Mouse (Mus musculus) CD4-positive helper T cell, adult 2 months (primary cell): Measurements from ENCODE around the gene Tfip11.

Experiments used
- DNase-seq: peaks from one replicate; pipeline ENCODE4 v3.0.0-alpha.2; 2012; ENCODE audit warnings: low read depth, missing footprints, low spot score

Gene Tfip11

DNA sequence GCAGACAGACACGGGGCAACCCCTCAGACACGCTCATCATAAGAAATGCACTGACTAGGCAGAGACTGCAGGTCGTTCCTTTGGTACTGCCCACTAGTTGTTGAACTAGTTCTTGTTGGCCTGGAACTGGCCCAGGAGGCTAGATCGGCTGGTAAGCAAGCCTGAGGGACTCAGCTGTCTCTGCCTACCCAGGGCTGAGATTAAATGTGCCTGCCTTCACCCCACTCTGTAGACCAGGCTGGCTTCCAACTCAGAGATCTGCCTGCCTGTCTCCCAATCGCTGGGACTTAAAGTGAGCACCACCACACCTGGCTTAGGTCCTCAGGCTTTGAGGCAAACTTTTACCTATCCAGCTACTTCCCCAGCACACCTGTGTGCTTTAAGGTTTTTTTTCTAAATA, 5.8 kb upstream of the Tfip11 start:
- no peak for DNase-seq

GRCm38 (mm10) chr5:112320936-112321335, 5.2 kb upstream of the Tfip11 start:
- DNase-seq = no peak

GRCm38 (mm10) chr5:112321376-112321775, 4.8 kb upstream of the Tfip11 start:
- DNase-seq = no peak

DNA sequence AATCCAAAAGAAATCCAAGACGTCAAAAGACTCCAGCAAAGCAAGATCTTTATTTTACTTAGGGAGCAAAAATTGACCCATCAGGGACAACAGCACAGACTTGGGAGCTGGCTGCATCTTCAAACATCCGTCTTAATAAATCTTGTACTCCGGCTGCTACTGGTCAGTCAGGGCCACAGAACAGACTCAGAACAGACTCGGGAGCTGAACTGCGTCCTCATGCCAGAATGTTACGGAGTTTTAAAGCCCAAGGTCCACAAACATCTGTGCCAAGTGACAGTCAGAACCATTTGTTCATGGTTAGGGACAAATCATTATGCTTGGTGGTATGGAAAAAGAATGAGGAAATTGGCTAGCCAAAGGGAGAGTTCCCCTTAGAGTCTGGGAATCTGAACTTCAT, 2.9 kb upstream of the Tfip11 start:
- DNase-seq = no peak

- DNase-seq = peak; percentile 90
Observed at GRCm38 (mm10) chr5:112324637-112325545, 1.3 kb upstream of the Tfip11 start.

DNA sequence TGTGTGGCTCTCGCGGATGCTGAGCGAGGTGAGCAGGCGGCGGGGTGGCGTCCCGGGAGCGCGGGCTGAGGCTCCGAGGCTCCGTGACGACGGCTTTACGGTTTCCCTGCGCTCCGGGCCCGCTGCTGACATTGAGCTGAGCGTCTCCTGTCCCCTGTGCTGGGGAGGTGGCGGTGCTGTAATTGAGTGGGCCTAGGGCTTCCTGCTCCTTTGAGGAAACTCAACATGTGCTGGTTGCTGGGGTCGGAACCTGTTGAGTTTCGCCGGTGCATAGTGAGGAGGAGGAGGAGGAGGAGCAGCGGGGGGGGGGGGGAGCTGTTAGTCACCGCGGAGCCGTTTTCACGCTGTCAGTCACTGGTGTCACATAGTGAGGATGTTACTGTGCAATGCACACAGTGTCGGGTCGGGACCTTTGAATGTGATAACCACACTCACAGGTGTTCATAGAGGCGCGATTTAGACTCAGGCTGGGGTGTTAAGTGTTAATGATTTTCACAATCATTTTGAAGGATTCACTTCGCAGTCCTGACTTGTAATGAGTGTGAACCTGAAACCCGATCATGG, 370 bp downstream of the Tfip11 start:
- peak; percentile 64 for DNase-seq

DNA sequence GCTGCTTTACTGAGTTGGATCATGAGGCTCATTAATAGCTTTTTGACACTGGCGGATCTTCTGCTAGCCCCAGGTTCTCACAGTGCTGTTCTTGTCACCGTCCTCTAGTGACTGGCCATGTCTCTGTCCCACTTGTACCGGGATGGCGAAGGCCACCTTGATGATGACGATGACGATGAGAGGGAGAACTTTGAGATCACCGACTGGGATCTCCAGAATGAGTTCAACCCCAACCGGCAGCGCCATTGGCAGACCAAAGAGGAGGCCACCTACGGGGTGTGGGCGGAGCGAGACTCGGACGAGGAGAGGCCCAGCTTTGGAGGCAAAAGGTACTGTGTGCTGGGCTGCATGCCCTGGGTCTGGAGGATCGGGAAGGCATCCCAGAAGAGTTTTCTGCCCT, 1.7 kb downstream of the Tfip11 start:
- no peak for DNase-seq

GRCm38 (mm10) chr5:112329805-112330564, 3.8 kb downstream of the Tfip11 start:
- no peak for DNase-seq

DNA sequence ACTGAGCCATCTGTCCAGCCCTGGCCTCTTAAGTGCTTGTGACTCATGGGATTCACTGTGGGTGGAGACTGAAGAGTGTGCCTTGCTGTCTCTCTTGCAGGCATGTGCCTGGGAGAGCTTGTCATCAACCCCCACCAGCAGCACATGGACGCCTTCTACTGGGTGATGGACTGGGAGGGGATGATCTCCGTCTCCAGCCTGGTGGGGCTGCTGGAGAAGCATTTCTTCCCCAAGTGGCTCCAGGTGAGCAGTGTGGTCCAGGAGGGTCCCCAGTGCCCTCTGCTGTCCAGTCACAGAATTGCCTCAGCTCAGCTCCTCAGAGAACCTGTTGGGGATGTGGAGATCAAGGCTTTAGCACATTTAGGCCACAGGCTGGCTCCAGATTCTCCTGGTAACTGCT, 9.3 kb downstream of the Tfip11 start:
- peak; percentile 67 for DNase-seq

DNA sequence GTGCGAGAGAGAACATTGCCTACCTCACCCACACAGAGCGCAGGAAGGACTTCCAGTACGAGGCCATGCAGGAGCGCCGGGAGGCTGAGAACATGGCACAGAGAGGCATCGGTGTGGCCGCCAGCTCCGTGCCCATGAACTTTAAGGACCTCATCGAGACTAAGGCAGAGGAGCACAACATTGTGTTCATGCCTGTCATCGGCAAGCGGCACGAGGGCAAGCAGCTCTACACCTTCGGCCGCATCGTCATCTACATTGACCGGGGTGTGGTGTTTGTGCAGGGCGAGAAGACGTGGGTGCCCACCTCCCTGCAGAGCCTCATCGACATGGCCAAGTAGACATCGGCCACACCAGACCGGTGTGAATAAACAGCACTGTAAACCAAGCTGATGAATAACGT, 10.8 kb downstream of the Tfip11 start:
- no peak for DNase-seq

- DNase-seq = no peak
Observed at GRCm38 (mm10) chr5:112339215-112339614, 13.1 kb downstream of the Tfip11 start.

DNA sequence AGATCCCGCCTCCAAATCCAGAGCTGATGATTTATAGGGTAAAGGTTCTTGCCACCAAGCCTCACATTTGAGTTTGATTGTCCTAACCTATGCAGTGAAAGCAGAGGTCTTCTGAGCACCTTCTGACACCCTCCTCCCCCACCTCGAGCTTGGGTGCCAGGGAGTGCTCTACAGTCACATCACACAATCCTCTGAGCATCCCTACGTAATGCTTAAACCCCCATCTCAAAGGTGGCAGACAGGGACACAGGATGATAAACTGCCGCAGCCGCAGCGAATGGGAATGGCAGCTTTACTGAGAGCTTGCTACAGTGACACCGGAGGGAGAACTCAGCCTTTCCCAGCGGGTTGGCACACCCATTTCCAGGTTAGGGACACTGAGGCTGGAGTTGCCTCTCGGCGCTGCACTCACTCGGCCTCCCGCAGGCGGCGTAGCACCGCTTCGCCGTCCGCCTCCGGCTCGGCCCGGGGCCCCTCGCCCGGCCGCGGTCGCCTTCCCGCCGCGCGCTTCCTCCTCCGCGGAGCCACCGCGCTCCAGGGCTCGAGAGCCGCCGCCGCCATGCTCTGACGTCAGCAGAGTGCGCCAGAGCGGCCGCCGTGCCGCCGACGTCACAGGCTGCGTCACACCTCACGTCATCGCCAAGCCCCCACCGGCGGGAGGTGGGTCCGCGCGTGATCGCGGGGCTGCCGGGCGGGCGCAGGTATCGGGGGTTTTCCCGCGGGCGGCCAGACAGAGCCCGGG, 16.5 kb downstream of the Tfip11 start, which contains the start of the genes Srrd and Hps4:
TSS of gene Srrd (minus strand) at position 578 of the 742 bp plus-strand sequence.
TSS of gene Hps4 (plus strand) at position 621 of the 742 bp plus-strand sequence.
- peak; percentile 93 for DNase-seq

- no peak for DNase-seq
Observed at GRCm38 (mm10) chr5:112343205-112343595, 17.0 kb downstream of the Tfip11 start.

DNA sequence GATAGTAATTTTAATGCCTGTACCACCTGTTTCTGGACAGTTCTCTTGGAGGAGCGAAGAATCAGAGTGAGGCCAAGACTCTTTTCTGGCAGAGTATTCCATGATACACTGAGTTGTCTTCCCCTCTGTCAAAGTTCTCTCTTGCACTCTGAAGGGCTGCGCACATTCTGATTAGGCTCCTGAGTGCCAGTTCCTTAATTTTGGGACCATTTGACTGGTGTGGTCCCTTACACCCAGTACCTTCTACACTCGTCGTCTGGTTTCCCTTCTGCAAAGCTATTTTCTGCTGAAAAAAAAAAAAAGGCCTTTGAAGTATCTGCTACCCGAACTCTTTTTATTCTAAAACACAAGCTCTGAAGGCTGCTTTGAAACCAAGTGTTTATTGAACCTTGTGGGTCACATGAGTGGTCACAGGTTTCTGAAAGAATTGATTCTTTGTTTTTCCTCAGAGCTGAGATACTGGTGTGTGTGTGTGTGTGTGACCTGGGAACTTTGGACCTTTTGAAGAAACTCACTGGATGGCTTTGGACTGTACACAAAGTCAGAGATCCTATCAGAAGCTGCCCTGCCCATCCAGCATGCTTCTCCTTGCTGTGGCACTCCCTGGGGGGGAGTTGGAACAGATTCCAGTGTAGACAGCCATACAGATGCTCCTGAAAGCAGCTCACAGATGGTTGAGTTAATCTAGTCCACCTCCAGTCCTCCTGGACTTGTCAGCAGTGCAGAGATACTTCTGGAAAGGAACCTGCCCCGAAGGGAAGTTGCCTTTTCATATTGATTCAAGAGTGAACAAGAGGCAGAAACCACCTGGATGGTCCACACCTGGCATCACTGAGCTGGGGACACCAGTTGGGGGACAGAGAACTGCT, 18.2 kb downstream of the Tfip11 start:
- DNase-seq = no peak

GRCm38 (mm10) chr5:112346211-112346965, 20.2 kb downstream of the Tfip11 start:
- DNase-seq = no peak

DNA sequence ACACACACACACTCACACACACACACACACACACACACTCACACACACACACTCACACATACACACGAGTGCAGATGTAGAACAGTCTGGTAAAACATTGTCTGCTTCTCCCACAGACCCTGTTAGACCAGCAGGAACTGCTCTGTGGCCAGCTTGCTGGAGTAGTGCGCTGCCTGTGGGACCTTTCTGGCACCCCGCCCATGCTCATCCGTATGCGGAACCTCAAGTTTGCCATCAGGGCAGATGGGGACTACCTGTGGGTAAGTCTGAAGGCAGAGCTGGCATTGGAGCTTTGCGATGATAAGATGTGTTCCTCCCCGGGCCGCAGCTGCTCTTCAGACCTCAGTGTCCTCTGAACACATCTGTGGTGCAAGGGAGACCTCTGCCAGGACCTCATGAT, 23.0 kb downstream of the Tfip11 start:
- no peak for DNase-seq

DNA sequence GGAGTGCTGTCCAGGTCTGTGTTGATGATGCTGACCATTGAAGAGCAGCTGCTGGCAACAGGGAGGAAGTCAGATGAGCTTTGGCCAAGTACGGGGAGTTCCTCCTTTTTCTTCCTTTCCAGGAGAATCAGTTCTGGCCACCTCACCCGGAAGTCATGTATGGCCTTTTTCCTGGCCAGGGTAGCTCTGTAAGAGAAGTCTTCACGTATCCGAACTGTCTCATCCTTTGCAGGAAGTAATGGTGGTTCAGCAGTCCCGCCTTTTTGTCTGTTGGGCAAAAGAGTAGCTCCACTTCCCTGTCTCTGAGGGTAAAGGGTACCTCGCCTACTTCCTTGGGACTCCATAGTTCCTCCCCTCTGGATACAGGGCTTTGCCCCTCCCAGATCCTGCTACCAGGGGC, 29.3 kb downstream of the Tfip11 start:
- no peak for DNase-seq

DNA sequence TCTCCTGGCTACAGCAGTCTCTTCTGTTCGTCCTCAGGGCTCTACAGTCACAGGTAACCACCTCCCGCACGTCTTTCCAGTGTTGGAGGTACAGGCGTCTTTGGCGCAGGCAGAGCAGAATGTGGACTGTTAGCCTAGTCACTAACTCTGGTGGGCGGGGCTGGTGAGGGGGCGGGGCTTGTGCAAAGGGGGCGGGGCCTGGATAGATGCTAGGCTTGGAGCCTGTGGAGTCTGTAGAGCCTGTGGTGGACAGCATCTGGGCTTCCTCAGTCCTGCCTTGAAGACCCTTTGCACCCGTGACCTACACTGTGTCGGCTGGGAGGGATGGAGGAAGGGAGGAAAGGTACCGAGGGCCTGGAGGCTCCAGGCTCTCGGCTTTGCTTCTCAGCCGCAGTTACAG, 29.8 kb downstream of the Tfip11 start, which contains the start of gene Gm6583:
TSS of gene Gm6583 (minus strand) at position 124 of the 400 bp plus-strand sequence.
- no peak for DNase-seq

DNA sequence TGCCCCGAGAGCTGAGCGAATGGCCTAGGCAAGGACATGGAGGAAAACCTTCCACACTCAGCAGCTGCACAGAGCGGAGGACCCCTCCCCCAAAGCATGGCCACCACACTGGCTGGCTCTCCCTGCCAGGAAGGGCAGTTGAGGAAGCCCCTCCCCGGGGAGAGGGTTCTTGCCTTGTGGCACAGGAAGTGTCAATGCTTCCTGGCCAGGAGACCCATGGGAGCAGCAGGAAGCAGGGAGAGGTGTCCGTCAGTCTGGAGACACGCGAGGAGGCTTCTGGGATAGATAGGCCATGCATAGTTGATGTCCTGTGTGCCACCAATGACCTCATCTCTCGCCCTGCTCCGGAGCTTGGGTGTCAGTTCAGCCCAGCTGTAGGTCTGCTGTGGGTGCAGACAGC, 30.2 kb downstream of the Tfip11 start:
- no peak for DNase-seq

GRCm38 (mm10) chr5:112359520-112359919, 33.4 kb downstream of the Tfip11 start:
- no peak for DNase-seq
